Mouse (Mus musculus) gastrocnemius, postnatal 14 days (tissue): ENCODE data around the gene Cd59b. TPM values are rescaled to one million over a fixed set of nuclear protein-coding genes. Genes with fewer than 3 reads are reported as not detected.

Experiments used
- DNase-seq: peaks from one replicate; pipeline ENCODE4 v3.0.0; 2021; ENCODE audit warnings: mixed read lengths
- intact Hi-C: fragments of 180-260 bp; cut with DNase I; formaldehyde crosslinking; loops from one replicate; pipeline ENCODE4 v1.15.1; 2025; ENCODE audit warnings: low total_unique reads
- total RNA-seq, 2 experiments: library from RNA; stranded (reverse); gene quantifications; 2 replicates each; pipeline ENCODE4 v1.2.3; 2021

Gene Cd59b
- total RNA-seq, 2 experiments from 2014 or later: 2.2 to 3.2 TPM

DNA sequence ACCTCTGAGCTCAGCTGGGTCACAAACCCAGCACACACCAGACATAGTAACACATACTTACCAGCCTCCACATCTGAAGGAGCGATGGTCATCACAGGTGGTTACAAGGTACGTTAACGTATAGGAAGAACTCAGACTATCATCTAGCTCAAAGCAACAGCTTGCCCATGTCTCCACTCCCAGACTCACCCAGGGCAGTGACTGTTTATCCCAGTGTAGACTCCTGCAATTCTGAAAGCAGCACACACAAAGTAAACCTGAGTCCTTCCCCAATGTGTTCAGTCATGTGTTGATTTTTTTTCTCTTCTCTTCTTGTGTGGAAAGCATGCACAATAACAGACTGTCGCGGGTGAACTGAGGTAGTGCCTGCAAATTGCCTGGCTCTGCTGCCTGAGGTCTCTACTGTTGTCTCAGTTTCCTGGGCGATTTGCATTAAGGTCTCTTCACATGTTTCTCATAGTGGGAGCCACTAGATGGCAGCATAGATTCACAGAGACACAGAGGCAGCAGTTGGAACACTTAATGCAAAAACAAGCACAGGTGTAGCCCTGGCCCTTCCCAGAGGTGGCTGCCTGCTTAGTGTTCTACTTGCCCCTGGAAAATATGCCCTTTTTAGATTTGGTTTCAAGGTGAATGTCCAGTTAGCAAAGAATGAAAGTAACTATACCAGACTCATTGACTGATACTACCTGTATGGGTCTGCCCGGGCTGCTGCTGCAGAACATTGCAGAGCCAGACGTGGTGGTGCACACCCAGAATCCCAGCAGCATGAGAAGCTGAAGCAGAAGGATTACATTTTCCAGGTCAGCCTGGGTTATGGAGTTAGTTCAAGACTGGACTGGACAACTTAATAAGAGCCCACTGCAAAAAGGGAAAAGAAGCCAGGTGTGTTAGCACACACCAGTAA is 64.8 kb downstream of the Cd59b start:
- peak; percentile 37 for DNase-seq
- intact Hi-C loops: loop anchor here (2.0 to 10.0 kb wide), 3 partner anchors 100 to 450 kb away; no protein-coding TSS in a partner anchor

- DNase-seq: no peak
- intact Hi-C loops: loop anchor here (2.0 to 10.0 kb wide), 3 partner anchors 101 to 449 kb away; no protein-coding TSS in a partner anchor
Observed at GRCm38 (mm10) chr2:104135920-104136319, 66.3 kb downstream of the Cd59b start.

Other genes starting within 250 kb of the Cd59b start
- 1 to 10 TPM; 7.0 to 9.1 TPM for gene Lmo2, start 111.9 kb upstream of the Cd59b start, total RNA-seq
- gene Fbxo3, start 42.1 kb upstream of the Cd59b start, total RNA-seq: 10 to 100 TPM; 43.0 to 47.5 TPM
- gene 4931422A03Rik, start 41.5 kb upstream of the Cd59b start, total RNA-seq: not detected
- gene Gm10912, start 4.0 kb upstream of the Cd59b start, total RNA-seq: under 1 TPM in 1 of 2 experiments, not detected in 1; 0.22 TPM
- not detected for gene Gm10799, start 1.3 kb upstream of the Cd59b start, total RNA-seq
- gene Cd59a, start 26.0 kb downstream of the Cd59b start, total RNA-seq: 10 to 100 TPM; 22.1 to 23.6 TPM
- gene A930018P22Rik, start 52.9 kb downstream of the Cd59b start, total RNA-seq: 1 to 10 TPM; 1.7 to 1.8 TPM